Mouse (Mus musculus) heart, embryonic 11.5 days (tissue): ENCODE measurements around the gene Abcc3. TPM values are rescaled to one million over a fixed set of nuclear protein-coding genes. Genes with fewer than 3 reads are reported as not detected.

Experiments
- ATAC-seq: fragments of 200-750 bp; cut with Nextera tagmentation; replicated peaks from 2 replicates; pipeline ENCODE4 v1.8.0; 2017; ENCODE audit warnings: moderate library complexity; ENCODE audit not compliant: insufficient number of reproducible peaks, low FRiP score, low TSS enrichment
- H3K27ac ChIP-seq: fragments of 300-500 bp; sonication (generic); 2 replicates; pipeline ENCODE4 v1.5.1; 2014; ENCODE audit warnings: mild to moderate bottlenecking, low read depth, low read length
- H3K27me3 ChIP-seq: fragments of 300-500 bp; sonication (generic); 2 replicates; pipeline ENCODE4 v1.6.1; 2014; ENCODE audit warnings: mild to moderate bottlenecking, low read length, mixed read lengths; ENCODE audit not compliant: control insufficient read depth, insufficient read depth
- H3K36me3 ChIP-seq: fragments of 300-500 bp; sonication (generic); 2 replicates; pipeline ENCODE4 v1.6.1; 2014; ENCODE audit warnings: mild to moderate bottlenecking, low read length, moderate library complexity, mixed read lengths; ENCODE audit not compliant: control insufficient read depth, insufficient read depth
- H3K4me1 ChIP-seq: fragments of 300-500 bp; sonication (generic); 2 replicates; pipeline ENCODE4 v1.6.1; 2014; ENCODE audit warnings: low read length; ENCODE audit not compliant: control insufficient read depth, insufficient read depth
- H3K4me2 ChIP-seq: fragments of 300-500 bp; sonication (generic); 2 replicates; pipeline ENCODE4 v1.6.1; 2014; ENCODE audit warnings: mild to moderate bottlenecking, moderate library complexity
- H3K4me3 ChIP-seq: fragments of 300-500 bp; sonication (generic); 2 replicates; pipeline ENCODE4 v1.5.1; 2014; ENCODE audit warnings: low read depth, low read length
- H3K9ac ChIP-seq: fragments of 300-500 bp; sonication (generic); 2 replicates; pipeline ENCODE4 v1.6.1; 2014; ENCODE audit warnings: mild to moderate bottlenecking, low read depth, low read length, moderate library complexity
- H3K9me3 ChIP-seq: fragments of 300-500 bp; sonication (generic); replicated peaks from 2 replicates; pipeline ENCODE4 v1.6.1; 2016; ENCODE audit warnings: low read length; ENCODE audit not compliant: control insufficient read depth
- WGBS: fragments of 180-500 bp; shearing (Covaris S2); extraction: QIAGEN DNeasy Blood & Tissue Kit; methylation state at CpG from one replicate; pipeline ENCODE4 v1.1.7; 2014; ENCODE audit not compliant: insufficient replicate concordance; 5-methylcytosine and 5-hydroxymethylcytosine counted together
- polyA plus RNA-seq: library from polyadenylated mRNA; unstranded; fragments of >200 nt; fragmentation: Nextera tagmentation; extraction: Ambion mirVana; gene quantifications from 2 replicates; pipeline ENCODE4 v1.2.1, GENCODE M21; 2014

Abcc3 gene
- polyA plus RNA-seq, 1 experiment from 2014 or later: 0.34 TPM

GRCm38 (mm10) chr11:94315308-94315707 is 77.5 kb downstream of the Abcc3 start:
- Histone ChIP-seq H3K4me3 (no peak overlapping the region), H3K9me3 (no peaks in the 10 kb centered on the region), H3K27me3 (no peaks in the 10 kb centered on the region), H3K9ac (no peak overlapping the region), H3K27ac (no peak overlapping the region), H3K36me3 (peaks cover 2% of the 10 kb centered on the region; the same call in 1 of the 2 replicates), H3K4me1 (peaks cover 44% of the 10 kb centered on the region), H3K4me2 (peak overlapping the region; percentile 1)
- WGBS: 49% methylated on average over 1 of the region's 1 CpGs
- ATAC-seq: no peak

GRCm38 (mm10) chr11:94314098-94314652 is 78.6 kb downstream of the Abcc3 start:
- Histone ChIP-seq H3K9ac (no peak overlapping the region), H3K4me2 (no peak overlapping the region), H3K27ac (peak overlapping the region; percentile 19; the same call in 1 of the 2 replicates)

DNA sequence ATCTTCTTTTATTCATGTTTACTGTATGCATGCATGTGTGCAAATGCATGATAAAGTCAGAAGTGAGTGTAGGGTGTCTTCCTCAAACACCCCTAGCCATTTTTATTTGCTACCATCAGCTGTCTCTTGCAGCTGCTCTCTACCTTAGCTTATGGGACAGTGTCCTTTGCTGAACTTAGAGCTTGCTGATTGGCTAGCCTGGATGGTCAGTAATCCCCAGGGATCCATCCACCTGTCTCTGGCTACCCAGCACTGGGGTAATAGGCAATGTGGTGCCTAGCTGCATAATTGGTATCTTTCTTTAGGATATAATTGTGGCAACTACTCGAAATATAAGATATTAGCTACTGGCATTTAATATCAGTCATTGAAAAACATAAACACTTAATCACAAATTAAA is 80.1 kb downstream of the Abcc3 start:
- peaks cover 33% of the 10 kb centered on the region for H3K4me1 ChIP-seq

More at GRCm38 (mm10) chr11:94314098-94314652, 78.6 kb downstream of the Abcc3 start:
- no peak overlapping the region for H3K4me3 ChIP-seq
- H3K9me3 ChIP-seq: no peaks in the 10 kb centered on the region
- no peak for ATAC-seq
- H3K36me3 ChIP-seq: peaks cover 3% of the 10 kb centered on the region; the same call in 1 of the 2 replicates
- WGBS: 50% methylated on average over 2 of the region's 2 CpGs
- peaks cover 37% of the 10 kb centered on the region for H3K4me1 ChIP-seq
- no peaks in the 10 kb centered on the region for H3K27me3 ChIP-seq

GRCm38 (mm10) chr11:94294996-94295845 is 97.6 kb downstream of the Abcc3 start:
- Histone ChIP-seq H3K9me3 (no peaks in the 10 kb centered on the region), H3K9ac (no peak overlapping the region), H3K27ac (no peak overlapping the region), H3K4me1 (no peaks in the 10 kb centered on the region), H3K36me3 (peaks cover 50% of the 10 kb centered on the region), H3K4me2 (no peak overlapping the region), H3K4me3 (no peak overlapping the region), H3K27me3 (no peaks in the 10 kb centered on the region)
- no peak for ATAC-seq
- WGBS: 80% methylated on average over 9 of the region's 9 CpGs

More for the DNA sequence above, 80.1 kb downstream of the Abcc3 start:
- H3K4me3 ChIP-seq: no peak overlapping the region
- H3K27me3 ChIP-seq: no peaks in the 10 kb centered on the region
- no peak overlapping the region for H3K9ac ChIP-seq
- H3K27ac ChIP-seq: no peak overlapping the region
- WGBS: 90% methylated on average over 1 of the region's 1 CpGs
- H3K36me3 ChIP-seq: peaks cover 3% of the 10 kb centered on the region; the same call in 1 of the 2 replicates
- no peaks in the 10 kb centered on the region for H3K9me3 ChIP-seq
- H3K4me2 ChIP-seq: no peak overlapping the region
- ATAC-seq: no peak

Other genes with a start within 250 kb of the Abcc3 start
- gene Tob1, start 181.5 kb downstream of the Abcc3 start, polyA plus RNA-seq: 27.3 and 29.7 TPM in 2 replicates
- gene Wfikkn2, start 147.0 kb downstream of the Abcc3 start, polyA plus RNA-seq: 1.1 and 1.8 TPM in 2 replicates
- not detected in 2 replicates for gene Gm21885, start 111.1 kb downstream of the Abcc3 start, polyA plus RNA-seq
- 77.9 and 79.4 TPM in 2 replicates for gene Luc7l3, start 71.0 kb downstream of the Abcc3 start, polyA plus RNA-seq
- 34.3 and 34.9 TPM in 2 replicates for gene Ankrd40, start 65.0 kb downstream of the Abcc3 start, polyA plus RNA-seq
- gene Cacna1g, start 81.2 kb upstream of the Abcc3 start, polyA plus RNA-seq: 2.7 and 4.3 TPM in 2 replicates
- 0.15 TPM in 1 of 2 replicates, not detected in the other for gene Spata20, start 93.2 kb upstream of the Abcc3 start, polyA plus RNA-seq
- gene Epn3, start 107.0 kb upstream of the Abcc3 start, polyA plus RNA-seq: 8.2 and 9.1 TPM in 2 replicates
- gene Mycbpap, start 128.7 kb upstream of the Abcc3 start, polyA plus RNA-seq: 9.1 and 9.9 TPM in 2 replicates
- gene Rsad1, start 156.3 kb upstream of the Abcc3 start, polyA plus RNA-seq: 2.6 and 4.6 TPM in 2 replicates
- 0.21 TPM in 1 of 2 replicates, not detected in the other for gene Chad, start 172.1 kb upstream of the Abcc3 start, polyA plus RNA-seq
- gene Acsf2, start 208.9 kb upstream of the Abcc3 start, polyA plus RNA-seq: 4.3 and 4.7 TPM in 2 replicates
- gene Lrrc59, start 236.8 kb upstream of the Abcc3 start, polyA plus RNA-seq: 137 and 170 TPM in 2 replicates